Mouse (Mus musculus) central nervous system, embryonic 11.5 days (tissue): ENCODE measurements around the gene Dhx35. TPM values are rescaled to one million over a fixed set of nuclear protein-coding genes. Genes with fewer than 3 reads are reported as not detected.

ENCODE experiments used
- polyA plus RNA-seq: library from polyadenylated mRNA; depleted of rRNA; stranded (reverse); fragments of >200 nt; gene quantifications from 2 replicates; pipeline ENCODE4 v1.2.3, GENCODE M21; 2012; rRNA removed

Gene Dhx35
- 21.2 and 24.1 TPM in 2 replicates for polyA plus RNA-seq

DNA sequence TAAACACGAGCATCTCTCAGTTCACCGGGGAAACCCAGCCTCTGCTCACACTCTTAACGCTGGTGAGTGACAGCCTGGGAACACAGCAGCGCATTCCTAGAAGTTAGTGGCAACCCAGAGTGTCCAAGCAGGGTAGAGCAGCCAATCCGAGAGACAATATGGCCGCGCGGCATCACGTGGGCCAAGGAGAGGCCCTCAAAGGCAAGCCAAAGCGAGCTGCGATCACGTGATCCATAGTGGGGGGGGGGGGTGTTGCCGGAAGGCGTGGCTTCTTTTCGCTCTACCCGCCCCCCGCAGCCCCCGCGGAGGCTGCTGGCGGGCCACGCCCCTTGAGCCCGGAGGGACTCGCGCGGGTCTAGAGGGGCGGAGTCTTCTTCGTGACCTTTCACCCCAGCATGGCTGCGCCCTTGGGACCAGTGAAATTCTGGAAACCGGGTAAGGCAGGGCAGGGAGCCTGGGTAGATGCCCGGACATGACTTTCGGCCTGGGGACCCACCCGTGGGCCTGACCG lies at the start of gene Dhx35:
Gene Dhx35 (plus strand): TSS at position 314 of the 511 bp plus-strand sequence.

DNA sequence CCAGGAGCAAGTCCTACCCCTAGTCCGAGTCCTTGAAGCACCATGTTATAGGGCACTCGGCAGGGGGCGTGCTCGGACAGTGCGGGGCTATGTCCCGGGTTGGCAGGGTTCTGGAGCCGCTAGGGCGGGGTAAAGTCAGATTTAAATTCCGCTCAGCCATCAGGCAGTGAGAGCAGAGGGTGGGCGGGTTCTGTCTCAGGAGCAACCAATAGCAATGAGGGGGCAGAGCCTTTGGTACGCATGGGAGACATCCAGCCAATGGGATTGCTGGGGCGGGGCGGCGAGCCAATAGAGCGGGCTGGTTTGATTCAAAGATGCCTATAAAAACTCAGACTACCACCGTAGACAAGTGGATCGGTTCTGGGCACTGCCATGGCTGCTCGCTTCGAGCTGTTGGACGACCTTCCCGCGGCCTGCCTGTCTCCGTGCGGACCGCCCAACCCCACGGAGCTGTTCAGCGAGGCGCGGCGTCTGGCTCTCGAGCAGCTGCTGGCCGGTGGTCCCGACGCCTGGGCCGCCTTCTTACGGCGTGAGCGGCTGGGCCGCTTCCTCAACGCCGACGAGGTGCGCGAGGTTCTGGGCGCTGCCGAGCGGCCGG lies 26.8 kb upstream of the Dhx35 start, which contains the start of gene Fam83d:
Gene Fam83d (plus strand): TSS at position 352 of the 598 bp plus-strand sequence.

Other genes with a start within 250 kb of the Dhx35 start
- 11.8 and 12.0 TPM in 2 replicates for gene Slc32a1, start 184.0 kb upstream of the Dhx35 start, polyA plus RNA-seq
- gene Actr5, start 169.9 kb upstream of the Dhx35 start, polyA plus RNA-seq, result 14.8 and 17.1 TPM in 2 replicates
- gene Ppp1r16b, start 129.4 kb upstream of the Dhx35 start, polyA plus RNA-seq, result 0.88 and 1.2 TPM in 2 replicates
- gene Fam83d, start 26.7 kb upstream of the Dhx35 start, polyA plus RNA-seq, result 29.8 and 38.1 TPM in 2 replicates